In the genomic region with DNA sequence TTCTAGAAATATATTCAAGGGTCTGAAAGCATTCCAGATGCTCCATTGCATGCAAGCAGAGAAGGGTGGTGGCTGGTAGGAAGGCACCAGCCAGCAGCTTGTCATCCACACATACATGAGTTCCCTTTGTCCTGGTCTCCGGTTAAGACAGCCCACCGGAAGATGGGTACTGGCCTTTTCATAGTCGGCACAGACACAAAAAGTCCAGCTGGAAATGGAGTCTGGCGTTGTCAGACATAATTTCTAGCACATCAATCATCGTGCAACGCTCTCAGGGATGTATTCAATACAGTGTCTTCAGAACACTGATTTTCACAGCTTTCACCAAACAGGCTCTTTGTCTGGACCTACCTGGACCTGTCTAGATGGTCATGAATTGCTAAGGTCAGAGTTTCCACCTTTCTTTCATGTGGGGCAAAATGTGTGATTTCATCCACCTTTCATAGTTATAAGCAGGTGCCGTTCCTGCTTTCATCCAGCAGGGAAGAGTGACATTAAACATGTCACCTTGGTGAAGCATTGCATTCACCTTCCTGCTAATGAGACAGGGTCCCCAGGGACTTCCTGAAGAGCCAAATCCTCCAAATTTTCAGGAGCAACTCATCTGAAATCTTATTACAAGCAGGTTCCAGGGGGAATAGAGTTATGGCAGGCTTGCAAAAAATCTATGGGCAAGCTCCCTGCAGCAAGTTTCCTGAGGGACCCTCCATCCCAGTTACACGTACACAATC, we compare ENCODE assay signal across 8 mouse cellular contexts. TPM values are rescaled to one million over a fixed set of nuclear protein-coding genes. Genes with fewer than 3 reads are reported as not detected.
A peak's percentile ranks its signal among the peaks of the same experiment; 100 is the strongest.
DNase-seq lines count a peak whose midpoint lies in the region; ATAC-seq and TF ChIP-seq lines count a peak whose summit lies in the region.

No protein-coding gene starts in this region.

- H3K9ac ChIP-seq in heart, embryonic 13.5 days: peak overlapping the region; percentile 88; the same call in 1 of the 2 replicates
- peak overlapping the region; percentile 100; the same call in 1 of the 2 replicates for H3K9ac ChIP-seq in hindbrain, embryonic 11.5 days (ENCODE audit: low read depth, low read length)
- peak overlapping the region; percentile 94 for H3K9ac ChIP-seq in midbrain, embryonic 11.5 days (ENCODE audit: low read length)

- peak overlapping the region; percentile 96 for H3K4me2 ChIP-seq in heart, embryonic 13.5 days
- H3K4me2 ChIP-seq in hindbrain, embryonic 11.5 days (replicated peaks; ENCODE audit: low read depth, low read length): peak overlapping the region; percentile 76
- peak overlapping the region; percentile 91 for H3K4me2 ChIP-seq in midbrain, embryonic 11.5 days

- H3K4me1 ChIP-seq in heart, embryonic 13.5 days: peaks cover 14% of the 10 kb centered on the region
- peaks cover 3% of the 10 kb centered on the region; the same call in 1 of the 2 replicates for H3K4me1 ChIP-seq in cerebellum, adult 2 months (ENCODE audit: control insufficient read depth, insufficient read depth, low read length)
- no peaks in the 10 kb centered on the region; the same call in 1 of the 2 replicates for H3K4me1 ChIP-seq in hindbrain, embryonic 11.5 days (replicated peaks; ENCODE audit: control insufficient read depth, insufficient read depth, low read length)
- H3K4me1 ChIP-seq in midbrain, embryonic 11.5 days (ENCODE audit: control insufficient read depth, insufficient read depth, low read length): peaks cover 12% of the 10 kb centered on the region

- H3K4me3 ChIP-seq in heart, embryonic 13.5 days: peak overlapping the region; percentile 95
- no peak overlapping the region for H3K4me3 ChIP-seq in cerebellum, adult 2 months (replicated peaks; ENCODE audit: insufficient read depth, low read depth, low read length)
- no peak overlapping the region for H3K4me3 ChIP-seq in hindbrain, embryonic 11.5 days (ENCODE audit: low read depth, low read length)
- peak overlapping the region; percentile 100; the same call in 1 of the 2 replicates for H3K4me3 ChIP-seq in midbrain, embryonic 11.5 days (ENCODE audit: low read depth, low read length)

- TF ChIP-seq CTCF in cerebellum, adult 2 months (IDR thresholded peaks at IDR 0.05; ENCODE audit: borderline replicate concordance, insufficient read depth, low read depth, low read length): no peak

- peak overlapping the region; percentile 91; the same call in 1 of the 2 replicates for H3K27ac ChIP-seq in heart, embryonic 13.5 days (replicated peaks)
- no peak overlapping the region for H3K27ac ChIP-seq in cerebellum, adult 2 months (ENCODE audit: insufficient read depth, low read length)
- H3K27ac ChIP-seq in hindbrain, embryonic 11.5 days (ENCODE audit: low read depth, low read length): peak overlapping the region; percentile 100
- peak overlapping the region; percentile 100 for H3K27ac ChIP-seq in midbrain, embryonic 11.5 days (ENCODE audit: low read depth, low read length)

- H3K27me3 ChIP-seq in heart, embryonic 13.5 days (replicated peaks): no peaks in the 10 kb centered on the region
- H3K27me3 ChIP-seq in cerebellum, adult 2 months (ENCODE audit: control insufficient read depth, insufficient read depth, low read length): no peaks in the 10 kb centered on the region
- H3K27me3 ChIP-seq in hindbrain, embryonic 11.5 days (ENCODE audit: control insufficient read depth, insufficient read depth, low read length): no peaks in the 10 kb centered on the region
- no peaks in the 10 kb centered on the region for H3K27me3 ChIP-seq in midbrain, embryonic 11.5 days (ENCODE audit: control insufficient read depth, insufficient read depth, low read length)

- WGBS in heart, embryonic 13.5 days: 55% methylated on average over 8 of the region's 8 CpGs
- 58% methylated on average over 8 of the region's 8 CpGs for WGBS in cerebellum, adult 2 months
- 32% methylated on average over 8 of the region's 8 CpGs for WGBS in hindbrain, embryonic 11.5 days
- 40% methylated on average over 8 of the region's 8 CpGs for WGBS in midbrain, embryonic 11.5 days

- no peak for DNase-seq in heart, adult 18-20 months
- DNase-seq in cerebellum, adult 2 months: peak; percentile 8 to 11
- DNase-seq in hindbrain, embryonic 11.5 days (ENCODE audit: low spot score): peak; percentile 62
- peak; percentile 85 for DNase-seq in midbrain, embryonic 11.5 days (ENCODE audit: low spot score, missing footprints)
- DNase-seq in left cerebral cortex, adult 11 months (ENCODE audit: low spot score): no peak
- DNase-seq in adrenal gland, postnatal 4 days (ENCODE audit: low spot score in 2 of 2): no peak
- DNase-seq in adrenal gland, postnatal 36 days: no peak

- no peaks in the 10 kb centered on the region for H3K9me3 ChIP-seq in heart, embryonic 13.5 days
- H3K9me3 ChIP-seq in hindbrain, embryonic 11.5 days (ENCODE audit: control insufficient read depth, low read length): no peaks in the 10 kb centered on the region
- H3K9me3 ChIP-seq in midbrain, embryonic 11.5 days (ENCODE audit: control insufficient read depth, low read length): no peaks in the 10 kb centered on the region

- TF ChIP-seq POLR2A in cerebellum, adult 2 months (IDR thresholded peaks at IDR 0.05; ENCODE audit: borderline replicate concordance, insufficient read depth, low read length): no peak

- no peak for ATAC-seq in heart, embryonic 13.5 days (ENCODE audit: extremely low read depth, insufficient number of reproducible peaks, low FRiP score, low TSS enrichment)
- no peak for ATAC-seq in hindbrain, embryonic 11.5 days (ENCODE audit: low FRiP score)
- ATAC-seq in midbrain, embryonic 11.5 days (ENCODE audit: low FRiP score): no peak

- peaks cover 7% of the 10 kb centered on the region for H3K36me3 ChIP-seq in heart, embryonic 13.5 days
- peaks cover 3% of the 10 kb centered on the region; the same call in 1 of the 2 replicates for H3K36me3 ChIP-seq in hindbrain, embryonic 11.5 days (ENCODE audit: control insufficient read depth, insufficient read depth, low read length)
- H3K36me3 ChIP-seq in midbrain, embryonic 11.5 days (ENCODE audit: control insufficient read depth, insufficient read depth, low read length): peaks cover 6% of the 10 kb centered on the region

RNA-seq across cellular contexts. Expression of a gene that starts 2.7 kb away (rescaled TPM):
- polyA plus RNA-seq in heart, embryonic 13.5 days (2015; fragmentation: Nextera tagmentation; extraction: Ambion mirVana): 8.4 and 9.4 TPM in 2 replicates
- total RNA-seq in heart, adult 18-20 months (2021): 1 to 10 TPM; 1.2 to 1.3 TPM
- polyA plus RNA-seq in cerebellum, adult 2 months (2012; rRNA removed): 9.0 and 9.8 TPM in 2 replicates
- 36.3 and 36.5 TPM in 2 replicates for polyA plus RNA-seq in hindbrain, embryonic 11.5 days (2014; fragmentation: Nextera tagmentation; extraction: Ambion mirVana)
- 31.6 and 35.5 TPM in 2 replicates for polyA plus RNA-seq in midbrain, embryonic 11.5 days (2014; fragmentation: Nextera tagmentation; extraction: Ambion mirVana)
- total RNA-seq in adrenal gland, postnatal 4 days (2021): 10 to 100 TPM; 10.2 to 13.7 TPM
- total RNA-seq in adrenal gland, postnatal 36 days (2021): 1 to 10 TPM; 2.0 to 2.1 TPM

Comparison
In these comparisons a context has a peak if more than half of its experiments do, and no peak if none do; other contexts are left out.
1. H3K4me3 ChIP-seq: peak in heart, embryonic 13.5 days (single experiment) and midbrain, embryonic 11.5 days (single experiment); none in cerebellum, adult 2 months (single experiment) and hindbrain, embryonic 11.5 days (single experiment).
2. DNase-seq: peak in cerebellum, adult 2 months (2 of 2), hindbrain, embryonic 11.5 days (single experiment) and midbrain, embryonic 11.5 days (single experiment); none in heart, adult 18-20 months (0 of 2), left cerebral cortex, adult 11 months (single experiment), adrenal gland, postnatal 4 days (0 of 2) and adrenal gland, postnatal 36 days (0 of 2).
3. Peak in every context shown above with its lines, with median percentiles within 50 percentile points of each other: H3K4me2 ChIP-seq and H3K9ac ChIP-seq.